Mouse (Mus musculus) kidney, adult 11 months (tissue): ENCODE measurements at regions not wholly inside any gene's neighbourhood (a gene's known extent, or its start where the extent isn't known, plus 50 kb on each side); places are given as distances from the start of the nearest gene placed in this dataset.

ENCODE experiments used
- DNase-seq: peaks from one replicate; pipeline ENCODE4 v3.0.0; 2022

GRCm38 (mm10) chr8:49223841-49224420 lies 380.2 kb upstream of the Tenm3 start:
- DNase-seq = no peak

GRCm38 (mm10) chr8:49195333-49195640 lies 351.5 kb upstream of the Tenm3 start:
- DNase-seq = no peak

- DNase-seq = no peak
Observed at GRCm38 (mm10) chr8:49194592-49195332, 351.0 kb upstream of the Tenm3 start.

- no peak for DNase-seq
Observed at GRCm38 (mm10) chr8:49186853-49187252, 343.1 kb upstream of the Tenm3 start.

GRCm38 (mm10) chr8:49175386-49175785 lies 331.6 kb upstream of the Tenm3 start:
- DNase-seq = no peak

GRCm38 (mm10) chr8:49174956-49175355 lies 331.2 kb upstream of the Tenm3 start:
- DNase-seq = no peak

GRCm38 (mm10) chr8:49159318-49159717 lies 315.6 kb upstream of the Tenm3 start:
- DNase-seq = no peak

GRCm38 (mm10) chr8:49158201-49158600 lies 314.4 kb upstream of the Tenm3 start:
- DNase-seq = no peak

GRCm38 (mm10) chr8:49136503-49137044 lies 292.8 kb upstream of the Tenm3 start:
- DNase-seq = no peak

- DNase-seq = no peak
Observed at GRCm38 (mm10) chr8:49109095-49109494, 265.3 kb upstream of the Tenm3 start.

GRCm38 (mm10) chr8:49108665-49109064 lies 264.9 kb upstream of the Tenm3 start:
- no peak for DNase-seq

GRCm38 (mm10) chr8:49106531-49106930 lies 262.8 kb upstream of the Tenm3 start:
- no peak for DNase-seq

GRCm38 (mm10) chr8:49101156-49101555 lies 257.4 kb upstream of the Tenm3 start:
- no peak for DNase-seq

- DNase-seq = no peak
Observed at GRCm38 (mm10) chr8:49084191-49084875, 240.6 kb upstream of the Tenm3 start.

- DNase-seq = no peak
Observed at GRCm38 (mm10) chr8:49069451-49069850, 225.7 kb upstream of the Tenm3 start.

GRCm38 (mm10) chr8:49063256-49063655 lies 219.5 kb upstream of the Tenm3 start:
- DNase-seq = no peak

- DNase-seq = no peak
Observed at GRCm38 (mm10) chr8:49043236-49043635, 199.5 kb upstream of the Tenm3 start.

GRCm38 (mm10) chr8:49035970-49036700 lies 192.4 kb upstream of the Tenm3 start:
- no peak for DNase-seq

GRCm38 (mm10) chr8:49035519-49035918 lies 191.8 kb upstream of the Tenm3 start:
- DNase-seq = peak; percentile 5

- no peak for DNase-seq
Observed at GRCm38 (mm10) chr8:49030255-49030654, 186.5 kb upstream of the Tenm3 start.

GRCm38 (mm10) chr8:49017741-49018140 lies 174.0 kb upstream of the Tenm3 start:
- no peak for DNase-seq

GRCm38 (mm10) chr8:49015701-49016100 lies 171.9 kb upstream of the Tenm3 start:
- DNase-seq = no peak

GRCm38 (mm10) chr8:49015200-49015599 lies 171.4 kb upstream of the Tenm3 start:
- DNase-seq = no peak
